Mouse (Mus musculus): ENCODE data around the gene Neurod2. TPM values are rescaled to one million over a fixed set of nuclear protein-coding genes. Genes with fewer than 3 reads are reported as not detected.
A peak's percentile ranks its signal among the peaks of the same experiment; 100 is the strongest.

Neurod2 gene
- polyA plus RNA-seq (2014; fragmentation: Nextera tagmentation; extraction: Ambion mirVana), result not detected in 2 replicates

- ATAC-seq (ENCODE audit: low FRiP score, low TSS enrichment), result no peak
- Histone ChIP-seq H3K4me1 (ENCODE audit: control insufficient read depth, insufficient read depth, low read length) (peaks cover 17% of the 10 kb centered on the region), H3K27me3 (ENCODE audit: control insufficient read depth, insufficient read depth, low read length) (peaks cover 99% of the 10 kb centered on the region), H3K9me3 (ENCODE audit: control insufficient read depth, low read length) (no peaks in the 10 kb centered on the region), H3K4me3 (ENCODE audit: low read length) (peak within 1 kb of the TSS; percentile 23), H3K4me2 (replicated peaks; ENCODE audit: low read depth, low read length) (peak within 1 kb of the TSS; percentile 18), H3K36me3 (ENCODE audit: control insufficient read depth, insufficient read depth, low read length) (no peaks in the 10 kb centered on the region), H3K27ac (ENCODE audit: low read depth, low read length) (no peak within 1 kb of the TSS), H3K9ac (ENCODE audit: low read depth, low read length) (no peak within 1 kb of the TSS)
- WGBS, result 2% methylated on average over 38 of the region's 38 CpGs
Observed at GRCm38 (mm10) chr11:98329081-98329959, at the start of gene Neurod2. Gene Neurod2, minus strand, starts transcription at chr11:98329648.

DNA sequence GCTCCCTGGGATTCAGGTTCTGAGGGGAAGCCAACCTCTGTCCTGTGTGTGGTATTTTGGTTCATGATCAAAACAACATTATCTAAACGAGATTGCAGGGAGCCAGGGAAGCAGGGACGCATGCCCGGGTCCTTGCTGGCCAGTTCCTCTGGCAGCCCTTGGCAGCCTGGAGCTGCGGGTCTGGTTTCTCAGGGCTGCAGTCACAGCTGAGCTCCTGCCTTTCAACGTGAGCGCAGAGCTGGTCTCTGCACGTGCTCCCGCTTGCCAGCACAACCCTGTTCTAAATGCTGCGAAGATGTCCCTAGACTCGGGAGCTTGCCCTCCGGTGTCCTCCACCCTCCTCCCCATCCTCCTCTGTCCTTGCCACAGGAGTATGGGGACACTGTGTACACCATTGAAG lies 48.3 kb upstream of the Neurod2 start:
- no peaks in the 10 kb centered on the region for H3K9me3 ChIP-seq (ENCODE audit: control insufficient read depth, low read length)
- WGBS, result 86% methylated on average over 11 of the region's 11 CpGs
- no peak for ATAC-seq (ENCODE audit: low FRiP score, low TSS enrichment)
- no peak overlapping the region for H3K9ac ChIP-seq (ENCODE audit: low read depth, low read length)
- H3K27me3 ChIP-seq (ENCODE audit: control insufficient read depth, insufficient read depth, low read length), result no peaks in the 10 kb centered on the region
- no peak overlapping the region for H3K4me2 ChIP-seq (replicated peaks; ENCODE audit: low read depth, low read length)
- peaks cover 68% of the 10 kb centered on the region for H3K36me3 ChIP-seq (ENCODE audit: control insufficient read depth, insufficient read depth, low read length)
- no peaks in the 10 kb centered on the region for H3K4me1 ChIP-seq (ENCODE audit: control insufficient read depth, insufficient read depth, low read length)
- H3K4me3 ChIP-seq (ENCODE audit: low read length), result no peak overlapping the region
- no peak overlapping the region for H3K27ac ChIP-seq (ENCODE audit: low read depth, low read length)

DNA sequence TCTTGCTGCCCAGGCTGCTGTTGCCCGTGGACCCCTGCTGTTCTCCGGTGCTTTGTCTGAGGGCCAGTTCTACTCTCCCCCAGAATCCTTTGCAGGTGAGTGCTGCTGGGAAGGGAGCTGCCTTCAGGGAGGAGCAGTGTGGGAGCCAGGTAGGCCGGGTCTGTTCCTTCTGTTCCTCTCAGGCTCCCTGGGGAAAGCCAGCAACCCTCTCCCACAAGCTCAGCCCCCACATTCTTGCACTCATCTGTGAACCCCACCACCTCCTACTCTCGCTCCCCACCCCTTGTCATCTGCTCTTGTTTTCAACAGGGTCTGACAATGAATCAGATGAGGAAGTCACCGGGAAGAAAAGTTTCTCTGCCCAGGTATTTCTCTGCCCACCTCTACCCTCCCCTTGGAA lies 47.3 kb upstream of the Neurod2 start:
- H3K9ac ChIP-seq (ENCODE audit: low read depth, low read length), result no peak overlapping the region
- no peak overlapping the region for H3K4me2 ChIP-seq (replicated peaks; ENCODE audit: low read depth, low read length)
- WGBS, result 78% methylated on average over 5 of the region's 5 CpGs
- no peak for ATAC-seq (ENCODE audit: low FRiP score, low TSS enrichment)
- peaks cover 68% of the 10 kb centered on the region for H3K36me3 ChIP-seq (ENCODE audit: control insufficient read depth, insufficient read depth, low read length)
- H3K9me3 ChIP-seq (ENCODE audit: control insufficient read depth, low read length), result no peaks in the 10 kb centered on the region
- peaks cover under 1% of the 10 kb centered on the region; the same call in 1 of the 2 replicates for H3K4me1 ChIP-seq (ENCODE audit: control insufficient read depth, insufficient read depth, low read length)
- no peaks in the 10 kb centered on the region for H3K27me3 ChIP-seq (ENCODE audit: control insufficient read depth, insufficient read depth, low read length)
- H3K27ac ChIP-seq (ENCODE audit: low read depth, low read length), result no peak overlapping the region
- H3K4me3 ChIP-seq (ENCODE audit: low read length), result no peak overlapping the region

GRCm38 (mm10) chr11:98374266-98374665 lies 44.8 kb upstream of the Neurod2 start:
- H3K9ac ChIP-seq (ENCODE audit: low read depth, low read length), result no peak overlapping the region
- no peaks in the 10 kb centered on the region for H3K9me3 ChIP-seq (ENCODE audit: control insufficient read depth, low read length)
- no peak overlapping the region for H3K27ac ChIP-seq (ENCODE audit: low read depth, low read length)
- peaks cover 50% of the 10 kb centered on the region for H3K36me3 ChIP-seq (ENCODE audit: control insufficient read depth, insufficient read depth, low read length)
- WGBS, result 89% methylated on average over 8 of the region's 8 CpGs
- H3K27me3 ChIP-seq (ENCODE audit: control insufficient read depth, insufficient read depth, low read length), result no peaks in the 10 kb centered on the region
- H3K4me3 ChIP-seq (ENCODE audit: low read length), result no peak overlapping the region
- H3K4me2 ChIP-seq (replicated peaks; ENCODE audit: low read depth, low read length), result no peak overlapping the region
- peaks cover 6% of the 10 kb centered on the region; the same call in 1 of the 2 replicates for H3K4me1 ChIP-seq (ENCODE audit: control insufficient read depth, insufficient read depth, low read length)
- no peak for ATAC-seq (ENCODE audit: low FRiP score, low TSS enrichment)

DNA sequence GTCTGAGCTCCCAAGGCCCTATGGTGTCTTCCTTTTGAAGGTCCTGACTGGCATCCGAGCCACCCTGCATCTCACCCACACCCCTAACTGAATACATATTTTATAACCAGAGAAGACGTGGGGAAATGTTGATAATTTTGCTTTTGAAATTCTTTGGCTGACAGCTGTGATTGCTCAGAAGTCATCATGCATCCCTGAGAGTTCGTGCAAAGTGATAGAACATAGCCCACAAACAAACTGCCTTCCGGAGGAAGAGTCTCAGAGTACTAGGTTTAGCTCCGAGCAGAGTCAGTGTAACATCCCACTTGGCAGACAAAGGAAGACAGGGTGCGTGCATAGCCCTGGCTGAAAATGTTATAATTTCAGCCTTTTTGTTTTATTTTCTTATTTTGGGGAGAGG lies 43.8 kb upstream of the Neurod2 start:
- H3K9me3 ChIP-seq (ENCODE audit: control insufficient read depth, low read length), result no peaks in the 10 kb centered on the region
- H3K4me2 ChIP-seq (replicated peaks; ENCODE audit: low read depth, low read length), result no peak overlapping the region
- ATAC-seq (ENCODE audit: low FRiP score, low TSS enrichment), result no peak
- H3K27me3 ChIP-seq (ENCODE audit: control insufficient read depth, insufficient read depth, low read length), result no peaks in the 10 kb centered on the region
- H3K36me3 ChIP-seq (ENCODE audit: control insufficient read depth, insufficient read depth, low read length), result peaks cover 40% of the 10 kb centered on the region
- H3K4me3 ChIP-seq (ENCODE audit: low read length), result no peak overlapping the region
- no peak overlapping the region for H3K27ac ChIP-seq (ENCODE audit: low read depth, low read length)
- no peak overlapping the region for H3K9ac ChIP-seq (ENCODE audit: low read depth, low read length)
- WGBS, result 88% methylated on average over 6 of the region's 6 CpGs
- peaks cover 6% of the 10 kb centered on the region; the same call in 1 of the 2 replicates for H3K4me1 ChIP-seq (ENCODE audit: control insufficient read depth, insufficient read depth, low read length)

DNA sequence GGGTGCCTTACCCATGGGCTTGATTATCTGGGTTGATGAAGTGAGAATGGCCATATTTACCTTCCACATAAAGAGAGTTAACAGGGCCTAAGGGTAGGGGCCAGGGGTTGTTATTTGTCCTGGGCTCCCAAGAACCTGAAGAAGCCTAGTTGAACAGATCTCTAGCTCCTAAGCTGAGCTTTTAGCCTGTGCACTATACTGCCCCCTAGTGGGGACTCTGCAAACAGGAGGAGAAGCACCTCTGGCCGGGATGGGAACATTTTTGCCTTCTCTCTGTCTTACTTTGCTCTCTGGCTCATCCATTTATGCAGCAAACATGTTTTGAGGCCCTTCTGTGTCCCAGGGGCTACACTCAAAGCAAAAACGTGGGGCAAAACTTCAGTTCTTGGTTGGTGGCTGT lies 43.0 kb upstream of the Neurod2 start:
- Histone ChIP-seq H3K4me3 (ENCODE audit: low read length) (no peak overlapping the region), H3K4me2 (replicated peaks; ENCODE audit: low read depth, low read length) (no peak overlapping the region), H3K9me3 (ENCODE audit: control insufficient read depth, low read length) (no peaks in the 10 kb centered on the region), H3K9ac (ENCODE audit: low read depth, low read length) (no peak overlapping the region), H3K36me3 (ENCODE audit: control insufficient read depth, insufficient read depth, low read length) (peaks cover 32% of the 10 kb centered on the region), H3K27ac (ENCODE audit: low read depth, low read length) (no peak overlapping the region), H3K27me3 (ENCODE audit: control insufficient read depth, insufficient read depth, low read length) (no peaks in the 10 kb centered on the region), H3K4me1 (ENCODE audit: control insufficient read depth, insufficient read depth, low read length) (peaks cover 6% of the 10 kb centered on the region; the same call in 1 of the 2 replicates)
- 12% methylated on average over 2 of the region's 2 CpGs for WGBS
- peak; percentile 16; the same call in 1 of the 2 replicates for ATAC-seq (ENCODE audit: low FRiP score, low TSS enrichment)

- Histone ChIP-seq H3K4me1 (ENCODE audit: control insufficient read depth, insufficient read depth, low read length) (peaks cover 6% of the 10 kb centered on the region; the same call in 1 of the 2 replicates), H3K36me3 (ENCODE audit: control insufficient read depth, insufficient read depth, low read length) (peaks cover 26% of the 10 kb centered on the region), H3K9ac (ENCODE audit: low read depth, low read length) (peak overlapping the region; percentile 7; the same call in 1 of the 2 replicates), H3K9me3 (ENCODE audit: control insufficient read depth, low read length) (no peaks in the 10 kb centered on the region), H3K4me3 (ENCODE audit: low read length) (no peak overlapping the region), H3K27me3 (ENCODE audit: control insufficient read depth, insufficient read depth, low read length) (no peaks in the 10 kb centered on the region), H3K27ac (ENCODE audit: low read depth, low read length) (no peak overlapping the region), H3K4me2 (replicated peaks; ENCODE audit: low read depth, low read length) (no peak overlapping the region)
- 59% methylated on average over 10 of the region's 10 CpGs for WGBS
- ATAC-seq (ENCODE audit: low FRiP score, low TSS enrichment), result 0 out of 2 replicates have a peak, but pooled peaks have one; percentile 20
Observed at GRCm38 (mm10) chr11:98371556-98372240, 42.2 kb upstream of the Neurod2 start.

DNA sequence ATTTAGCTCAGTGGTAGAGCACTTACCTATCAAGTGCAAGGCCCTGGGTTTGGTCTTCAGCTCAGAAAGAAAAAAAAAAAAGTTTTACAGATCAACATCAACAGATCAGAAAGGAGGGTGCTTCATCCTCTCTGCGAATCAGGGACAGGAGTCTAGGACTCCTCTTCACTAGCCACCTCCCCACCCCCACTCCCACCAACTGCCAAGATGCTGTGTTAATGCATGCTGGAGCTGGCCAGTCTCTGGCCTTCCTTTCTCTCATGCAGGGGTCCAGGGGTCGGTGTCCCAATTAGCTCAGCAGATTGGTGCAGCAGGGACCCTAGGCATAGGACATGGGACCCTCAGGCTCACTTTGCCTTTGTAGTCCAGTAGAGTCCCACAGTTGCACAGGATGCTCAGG lies 41.1 kb upstream of the Neurod2 start:
- Histone ChIP-seq H3K36me3 (ENCODE audit: control insufficient read depth, insufficient read depth, low read length) (peaks cover 21% of the 10 kb centered on the region), H3K4me2 (replicated peaks; ENCODE audit: low read depth, low read length) (no peak overlapping the region), H3K4me1 (ENCODE audit: control insufficient read depth, insufficient read depth, low read length) (peaks cover 6% of the 10 kb centered on the region; the same call in 1 of the 2 replicates), H3K27ac (ENCODE audit: low read depth, low read length) (no peak overlapping the region), H3K9ac (ENCODE audit: low read depth, low read length) (no peak overlapping the region), H3K4me3 (ENCODE audit: low read length) (no peak overlapping the region), H3K9me3 (ENCODE audit: control insufficient read depth, low read length) (no peaks in the 10 kb centered on the region), H3K27me3 (ENCODE audit: control insufficient read depth, insufficient read depth, low read length) (no peaks in the 10 kb centered on the region)
- WGBS, result 86% methylated on average over 2 of the region's 2 CpGs
- no peak for ATAC-seq (ENCODE audit: low FRiP score, low TSS enrichment)

- Histone ChIP-seq H3K27me3 (ENCODE audit: control insufficient read depth, insufficient read depth, low read length) (no peaks in the 10 kb centered on the region), H3K9ac (ENCODE audit: low read depth, low read length) (no peak overlapping the region), H3K4me2 (replicated peaks; ENCODE audit: low read depth, low read length) (no peak overlapping the region), H3K27ac (ENCODE audit: low read depth, low read length) (no peak overlapping the region), H3K36me3 (ENCODE audit: control insufficient read depth, insufficient read depth, low read length) (peaks cover 9% of the 10 kb centered on the region; the same call in 1 of the 2 replicates), H3K4me1 (ENCODE audit: control insufficient read depth, insufficient read depth, low read length) (peaks cover 6% of the 10 kb centered on the region; the same call in 1 of the 2 replicates), H3K9me3 (ENCODE audit: control insufficient read depth, low read length) (no peaks in the 10 kb centered on the region), H3K4me3 (ENCODE audit: low read length) (no peak overlapping the region)
- ATAC-seq (ENCODE audit: low FRiP score, low TSS enrichment), result no peak
- WGBS, result 75% methylated on average over 6 of the region's 6 CpGs
Observed at GRCm38 (mm10) chr11:98369337-98369736, 39.9 kb upstream of the Neurod2 start.
